Mouse (Mus musculus): ENCODE measurements around the gene Tmem210.

Tmem210 gene

GRCm38 (mm10) chr2:25265897-25266656 lies 21.9 kb upstream of the Tmem210 start:
- DNase-seq (ENCODE audit: low spot score): no peak

- no peak for DNase-seq (ENCODE audit: low spot score)
These were observed 21.2 kb upstream of the Tmem210 start for GRCm38 (mm10) chr2:25266720-25267119.

- no peak for DNase-seq (ENCODE audit: low spot score)
These were observed 20.7 kb upstream of the Tmem210 start for GRCm38 (mm10) chr2:25267241-25267640.

GRCm38 (mm10) chr2:25267746-25268309 lies 20.1 kb upstream of the Tmem210 start:
- DNase-seq (ENCODE audit: low spot score): no peak

DNA sequence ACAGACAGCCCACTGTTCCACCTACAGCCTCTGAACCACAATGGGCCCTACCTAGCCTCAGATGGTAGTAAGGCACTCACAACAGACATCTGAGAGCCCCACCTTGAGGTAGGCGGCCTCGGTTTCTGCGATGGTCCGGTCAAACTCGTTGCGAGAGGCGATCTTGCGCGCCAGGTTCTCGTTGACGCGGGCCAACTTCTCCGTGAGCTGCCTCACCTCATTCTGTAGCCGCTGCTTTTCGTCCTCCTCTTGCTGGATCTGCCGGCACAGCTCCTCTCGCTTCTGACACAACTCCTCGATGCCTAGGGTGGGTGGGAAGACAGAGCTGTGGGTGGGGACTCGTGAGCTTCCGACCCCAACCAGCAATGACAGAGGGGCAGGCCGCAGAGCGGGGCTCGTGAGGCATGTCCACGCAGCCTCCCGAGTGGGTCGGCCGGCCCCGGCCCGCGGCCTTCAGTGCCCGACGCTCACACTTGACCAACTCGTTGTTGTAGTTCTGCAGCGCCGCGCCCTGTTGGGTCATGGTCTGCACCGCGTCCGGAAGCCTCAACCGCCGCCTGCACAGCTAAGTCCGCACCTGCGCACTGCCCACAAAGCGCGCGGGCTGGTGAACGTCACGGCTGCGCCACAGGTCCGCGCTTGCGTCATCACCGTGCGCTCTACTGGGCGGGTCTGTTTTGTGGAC lies 16.0 kb upstream of the Tmem210 start, which contains the start of the genes Ssna1 and Anapc2:
Ssna1 (minus strand) TSS at position 612 of the 685 bp plus-strand sequence.
Anapc2 (plus strand) TSS at position 652 of the 685 bp plus-strand sequence.
- peak; percentile 99 for DNase-seq (ENCODE audit: low spot score)

DNA sequence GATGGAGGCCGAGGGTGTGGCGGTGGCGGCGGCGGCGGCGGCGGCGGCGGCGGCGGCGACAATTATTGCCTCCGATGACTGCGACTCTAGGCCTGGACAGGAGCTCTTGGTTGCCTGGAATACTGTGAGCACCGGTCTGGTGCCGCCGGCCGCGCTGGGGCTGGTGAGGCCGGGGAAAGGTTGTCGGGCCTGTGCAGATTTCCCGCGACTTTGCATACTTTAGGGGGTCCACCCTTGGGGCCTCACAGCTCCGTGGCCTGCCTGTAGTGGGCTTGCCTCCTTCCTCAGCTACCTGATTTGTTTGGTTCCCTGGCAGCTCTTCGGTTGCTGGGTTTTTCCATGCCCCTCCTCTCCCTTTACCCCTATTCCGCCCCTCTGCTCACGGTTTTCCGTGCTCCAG lies 15.4 kb upstream of the Tmem210 start:
- no peak for DNase-seq (ENCODE audit: low spot score)

DNA sequence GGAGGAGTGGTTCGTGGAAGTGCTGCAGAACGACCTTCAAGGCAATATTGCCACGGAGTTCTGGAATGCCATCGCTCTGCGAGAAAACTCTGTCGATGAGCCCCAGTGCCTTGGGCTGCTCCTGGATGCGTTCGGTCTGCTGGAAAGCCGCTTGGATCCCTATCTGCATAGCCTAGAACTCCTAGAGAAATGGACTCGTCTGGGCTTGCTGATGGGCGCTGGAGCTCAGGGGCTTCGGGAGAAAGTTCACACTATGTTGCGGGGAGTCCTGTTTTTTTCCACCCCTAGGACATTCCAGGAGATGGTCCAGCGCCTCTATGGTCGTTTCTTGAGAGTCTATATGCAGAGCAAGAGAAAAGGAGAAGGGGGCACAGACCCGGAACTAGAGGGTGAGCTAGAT lies 14.9 kb upstream of the Tmem210 start:
- no peak for DNase-seq (ENCODE audit: low spot score)

- peak; percentile 71 for DNase-seq (ENCODE audit: low spot score)
These were observed 8.7 kb upstream of the Tmem210 start for GRCm38 (mm10) chr2:25278928-25279882.

GRCm38 (mm10) chr2:25285551-25285950 lies 2.4 kb upstream of the Tmem210 start:
- DNase-seq (ENCODE audit: low spot score): no peak

DNA sequence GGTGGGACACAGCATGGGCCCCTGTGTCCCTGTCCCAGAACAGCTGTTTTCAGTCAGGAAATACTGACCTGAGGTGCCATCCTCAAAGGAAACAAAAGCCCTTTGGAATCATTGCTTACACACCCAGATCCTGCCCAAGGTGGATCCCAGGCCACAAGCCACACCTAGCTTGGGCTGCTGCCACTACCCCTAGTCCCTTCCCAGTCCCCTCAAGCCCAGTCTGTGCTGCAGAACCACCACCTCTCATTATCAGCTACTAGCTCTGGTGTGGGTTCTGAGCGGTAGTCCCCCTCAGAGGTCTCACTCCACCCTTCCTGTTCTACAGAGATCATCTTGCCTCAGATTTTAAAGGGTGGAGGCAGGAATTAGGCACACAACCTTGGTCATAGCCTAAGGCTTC lies 1.6 kb upstream of the Tmem210 start:
- DNase-seq (ENCODE audit: low spot score): no peak

GRCm38 (mm10) chr2:25286837-25287636 lies 908 bp upstream of the Tmem210 start:
- DNase-seq (ENCODE audit: low spot score): no peak

DNA sequence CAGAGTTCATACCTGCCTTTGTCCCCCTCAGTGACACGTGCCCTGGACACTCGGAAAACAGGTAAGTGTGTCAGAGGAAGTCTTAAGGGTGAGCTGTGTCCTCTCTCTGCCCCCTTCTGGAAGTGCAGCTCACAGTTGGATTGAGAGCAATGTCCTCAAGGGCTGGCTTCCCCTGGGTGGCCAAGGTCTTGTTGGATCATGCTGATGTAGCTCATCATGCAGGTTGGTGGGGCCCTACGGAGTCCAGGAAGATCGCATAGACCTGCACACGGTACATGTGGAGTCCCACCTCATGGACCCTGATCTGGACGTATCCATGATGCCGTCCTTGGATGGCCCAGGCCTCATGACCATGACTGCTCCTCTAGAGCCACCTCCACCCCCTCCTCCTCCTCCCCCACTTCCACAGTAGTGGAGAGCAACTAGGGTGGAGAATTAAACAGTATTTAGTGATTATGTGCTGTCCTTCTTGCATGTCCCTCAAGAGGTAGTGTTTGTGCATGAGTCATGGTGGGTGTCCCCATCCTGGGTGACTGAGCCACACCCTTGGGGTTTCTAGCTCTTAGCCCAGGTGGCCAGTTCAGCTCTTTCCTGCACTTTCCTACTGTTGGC lies 895 bp downstream of the Tmem210 start:
- DNase-seq (ENCODE audit: low spot score): no peak

DNA sequence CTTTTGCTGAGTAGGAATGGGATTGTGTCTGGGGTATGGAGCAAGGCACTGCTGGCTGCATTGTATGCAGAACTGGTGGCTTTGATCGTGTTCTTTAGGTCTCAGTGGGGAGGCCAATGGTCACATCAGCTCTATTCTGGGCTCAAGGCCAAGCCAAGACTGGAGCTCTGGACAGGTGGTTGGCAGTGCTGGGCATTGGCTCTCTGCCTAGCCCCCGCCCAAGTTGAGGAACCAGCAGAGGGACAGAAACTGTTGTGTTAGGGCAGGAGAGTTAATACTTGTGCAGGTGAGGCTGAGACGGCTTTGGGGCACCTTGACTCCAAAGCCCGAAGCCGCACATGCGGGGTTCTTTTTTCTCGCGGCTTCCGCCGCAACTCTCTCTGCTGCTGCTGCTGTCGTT lies 1.7 kb downstream of the Tmem210 start, which contains the start of gene Lrrc26:
Lrrc26 (plus strand) TSS at position 265 of the 400 bp plus-strand sequence.
- DNase-seq (ENCODE audit: low spot score): no peak

GRCm38 (mm10) chr2:25290101-25290815 lies 2.3 kb downstream of the Tmem210 start:
- no peak for DNase-seq (ENCODE audit: low spot score)

DNA sequence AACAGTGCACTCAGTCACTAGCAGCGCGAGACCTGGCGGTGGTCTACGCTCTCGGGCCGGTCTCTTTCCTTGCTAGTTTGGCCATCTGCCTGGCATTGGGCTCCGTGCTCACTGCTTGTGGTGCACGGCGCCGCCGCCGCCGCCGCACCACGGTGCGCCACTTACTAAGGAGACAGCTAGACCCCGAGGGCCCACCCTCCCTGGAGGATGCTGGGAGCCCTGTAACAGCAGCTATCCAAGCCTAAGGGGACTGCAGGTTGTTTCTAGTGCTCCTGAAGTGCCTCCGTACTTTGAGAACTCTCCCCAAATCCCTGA lies 2.8 kb downstream of the Tmem210 start:
- no peak for DNase-seq (ENCODE audit: low spot score)

- no peak for DNase-seq (ENCODE audit: low spot score)
These were observed 3.5 kb downstream of the Tmem210 start for GRCm38 (mm10) chr2:25291184-25292053.

GRCm38 (mm10) chr2:25292054-25292544 lies 4.2 kb downstream of the Tmem210 start:
- DNase-seq (ENCODE audit: low spot score): no peak

DNA sequence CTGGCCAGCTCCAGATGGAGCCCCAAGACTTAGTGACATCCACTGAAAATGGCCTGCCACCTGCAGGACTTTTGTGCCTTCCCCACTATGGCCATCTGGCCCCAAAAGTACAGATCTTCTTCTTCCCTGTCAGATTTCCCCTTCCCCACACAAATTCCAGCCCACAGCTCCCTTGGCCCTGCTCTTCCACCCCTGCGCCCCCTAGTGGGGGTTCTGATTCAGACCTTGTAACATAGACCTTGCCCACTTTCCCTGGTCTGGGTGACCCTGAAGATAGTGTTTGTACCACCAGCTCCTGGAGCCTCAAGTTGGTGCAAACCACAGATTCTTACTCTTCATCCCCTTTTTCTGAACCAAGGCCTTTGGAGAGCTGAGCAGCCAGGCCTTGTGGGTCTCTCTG lies 4.9 kb downstream of the Tmem210 start:
- DNase-seq (ENCODE audit: low spot score): peak; percentile 61

DNA sequence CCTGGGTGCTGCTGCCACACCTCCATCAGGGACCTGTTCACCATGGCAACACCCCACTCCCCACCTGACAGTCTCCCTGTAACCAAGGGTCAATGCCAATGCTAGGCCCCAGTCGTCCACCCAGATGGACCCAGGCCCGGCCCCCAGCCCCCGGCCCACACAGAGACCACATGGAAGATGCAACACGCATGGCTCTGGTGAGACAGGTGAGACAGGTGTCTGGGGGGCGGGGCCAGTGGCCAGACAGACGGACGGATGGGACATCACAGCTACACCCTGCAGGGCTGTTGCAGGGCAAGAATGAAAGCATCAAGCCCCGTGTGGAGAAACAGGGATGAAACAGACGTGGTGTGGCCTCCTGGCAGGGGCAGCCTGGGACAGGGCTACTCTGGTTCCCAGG lies 5.8 kb downstream of the Tmem210 start:
- DNase-seq (ENCODE audit: low spot score): no peak

All from spleen, adult 12 weeks (tissue).